Mouse (Mus musculus) lung, embryonic 14.5 days (tissue): ENCODE results near the gene Dnaaf3. TPM values are rescaled to one million over a fixed set of nuclear protein-coding genes. Genes with fewer than 3 reads are reported as not detected.

ENCODE experiments used
- ATAC-seq: fragments of 200-750 bp; cut with Nextera tagmentation; 2 replicates; pipeline ENCODE4 v1.8.0; 2017; ENCODE audit warnings: mild to moderate bottlenecking, moderate TSS enrichment, moderate library complexity; ENCODE audit not compliant: insufficient read depth
- DNase-seq: peaks from one replicate; pipeline ENCODE4 v3.0.0-alpha.2; 2015
- H3K27ac ChIP-seq: fragments of 300-500 bp; sonication (generic); 2 replicates; pipeline ENCODE4 v1.5.1; 2014; ENCODE audit warnings: low read depth, mild to moderate bottlenecking, moderate library complexity
- H3K27me3 ChIP-seq: fragments of 300-500 bp; sonication (generic); 2 replicates; pipeline ENCODE4 v1.6.1; 2014; ENCODE audit warnings: low read length, control low read depth; ENCODE audit not compliant: insufficient read depth
- H3K36me3 ChIP-seq: fragments of 300-500 bp; sonication (generic); 2 replicates; pipeline ENCODE4 v1.6.1; 2014; ENCODE audit warnings: control low read depth; ENCODE audit not compliant: insufficient read depth
- H3K4me1 ChIP-seq: fragments of 300-500 bp; sonication (generic); 2 replicates; pipeline ENCODE4 v1.6.1; 2014; ENCODE audit warnings: antibody characterized with exemption, control low read depth; ENCODE audit not compliant: insufficient read depth
- H3K4me2 ChIP-seq: fragments of 300-500 bp; sonication (generic); 2 replicates; pipeline ENCODE4 v1.6.1; 2014; ENCODE audit warnings: mild to moderate bottlenecking
- H3K4me3 ChIP-seq: fragments of 300-500 bp; sonication (generic); 2 replicates; pipeline ENCODE4 v1.5.1; 2014; ENCODE audit warnings: low read depth, low read length
- H3K9ac ChIP-seq: fragments of 300-500 bp; sonication (generic); 2 replicates; pipeline ENCODE4 v1.6.1; 2014
- H3K9me3 ChIP-seq: fragments of 300-500 bp; sonication (generic); 2 replicates; pipeline ENCODE4 v1.6.1; 2016; ENCODE audit warnings: low read depth, low read length, control low read depth
- CTCF ChIP-seq: IDR thresholded peaks from 2 replicates; pipeline ENCODE4 v1.5.1; 2016; ENCODE audit warnings: antibody characterized with exemption, low read depth
- WGBS: fragments of 180-500 bp; shearing (Covaris S2); extraction: QIAGEN DNeasy Blood & Tissue Kit; methylation state at CpG from one replicate; pipeline ENCODE4 v1.1.7; 2014; 5-methylcytosine and 5-hydroxymethylcytosine counted together
- polyA plus RNA-seq: library from polyadenylated mRNA; unstranded; fragments of >200 nt; fragmentation: Nextera tagmentation; extraction: Ambion mirVana; gene quantifications from 2 replicates; pipeline ENCODE4 v1.2.1, GENCODE M21; 2014

Dnaaf3 gene
- polyA plus RNA-seq, 1 experiment from 2014 or later: 1.2 TPM

DNA sequence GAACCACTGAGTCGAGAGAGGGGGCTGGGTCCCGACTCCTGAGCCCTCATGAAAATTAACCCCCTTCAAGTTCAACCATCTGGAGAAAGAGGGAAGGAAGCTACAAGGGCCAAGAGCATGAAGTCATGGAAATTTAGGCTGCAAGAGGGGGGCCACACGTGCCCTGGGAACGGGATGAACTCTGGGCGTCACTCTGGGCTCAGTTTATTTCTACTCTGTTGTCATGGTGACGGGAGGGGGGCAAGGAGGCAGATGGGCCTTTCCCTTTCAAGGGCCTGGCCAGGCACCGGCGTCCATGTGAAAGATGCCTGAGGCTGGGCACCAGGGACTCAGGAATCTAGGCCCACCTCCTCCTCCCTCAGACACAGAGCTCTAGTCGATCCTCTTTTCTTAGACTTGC, 34.0 kb downstream of the Dnaaf3 start:
- no peak overlapping the region for H3K27ac ChIP-seq
- 16% methylated on average over 9 of the region's 9 CpGs for WGBS
- no peaks in the 10 kb centered on the region for H3K9me3 ChIP-seq
- H3K4me2 ChIP-seq: peak overlapping the region; percentile 80
- peak; percentile 75 for DNase-seq
- TF ChIP-seq CTCF: no peak
- H3K4me3 ChIP-seq: 0 out of 2 replicates have a peak overlapping the region, but pooled peaks have one; percentile 1
- H3K27me3 ChIP-seq: no peaks in the 10 kb centered on the region
- no peak overlapping the region for H3K9ac ChIP-seq
- peaks cover 12% of the 10 kb centered on the region for H3K4me1 ChIP-seq
- H3K36me3 ChIP-seq: peaks cover 34% of the 10 kb centered on the region
- no peak for ATAC-seq

DNA sequence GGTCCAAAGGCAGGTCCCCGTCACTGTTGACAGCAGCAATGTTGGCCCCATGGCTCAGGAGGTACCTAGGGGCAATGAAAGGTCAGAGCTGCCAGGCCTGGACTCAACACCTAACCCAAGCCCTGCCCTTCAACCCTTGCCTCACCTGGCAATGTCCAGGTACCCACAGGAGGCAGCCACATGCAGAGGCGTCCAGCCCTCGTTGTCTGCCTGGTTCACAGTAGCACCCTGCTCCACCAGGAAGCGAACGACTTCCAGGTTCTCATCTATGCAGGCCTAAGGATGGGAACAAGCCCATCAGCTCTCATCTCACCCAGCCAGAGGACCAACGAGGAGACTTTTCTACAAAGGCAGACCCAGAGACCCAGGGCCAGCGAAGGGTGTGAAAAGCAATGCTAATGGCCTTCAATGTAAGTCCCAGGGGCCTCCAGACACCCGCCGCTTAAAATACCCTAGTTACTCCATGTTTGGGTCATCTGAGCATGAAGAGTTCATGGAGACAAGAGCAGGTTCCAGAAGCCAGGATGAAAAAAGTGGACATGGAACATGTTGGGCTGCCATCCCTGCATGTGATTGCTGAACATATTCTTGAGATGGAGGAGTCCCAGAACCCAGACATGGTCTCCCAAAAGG, 34.9 kb downstream of the Dnaaf3 start:
- H3K36me3 ChIP-seq: peaks cover 42% of the 10 kb centered on the region
- H3K27me3 ChIP-seq: no peaks in the 10 kb centered on the region
- H3K4me3 ChIP-seq: no peak overlapping the region
- TF ChIP-seq CTCF: no peak
- no peak for ATAC-seq
- DNase-seq: no peak
- no peaks in the 10 kb centered on the region for H3K9me3 ChIP-seq
- peaks cover 12% of the 10 kb centered on the region for H3K4me1 ChIP-seq
- H3K4me2 ChIP-seq: no peak overlapping the region
- no peak overlapping the region for H3K9ac ChIP-seq
- H3K27ac ChIP-seq: no peak overlapping the region
- 86% methylated on average over 9 of the region's 9 CpGs for WGBS

GRCm38 (mm10) chr7:4496468-4496867, 35.8 kb downstream of the Dnaaf3 start:
- Histone ChIP-seq H3K4me1 (peaks cover 12% of the 10 kb centered on the region), H3K36me3 (peaks cover 49% of the 10 kb centered on the region), H3K4me2 (no peak overlapping the region), H3K9me3 (no peaks in the 10 kb centered on the region), H3K4me3 (no peak overlapping the region), H3K9ac (no peak overlapping the region), H3K27ac (no peak overlapping the region), H3K27me3 (no peaks in the 10 kb centered on the region)
- ATAC-seq (no peak), DNase-seq (no peak)
- TF ChIP-seq CTCF: no peak
- WGBS: 91% methylated on average over 3 of the region's 3 CpGs

GRCm38 (mm10) chr7:4493991-4494390, 38.3 kb downstream of the Dnaaf3 start:
- no peaks in the 10 kb centered on the region for H3K27me3 ChIP-seq
- H3K9ac ChIP-seq: no peak overlapping the region
- no peak for ATAC-seq
- peaks cover 59% of the 10 kb centered on the region for H3K36me3 ChIP-seq
- DNase-seq: no peak
- no peak overlapping the region for H3K4me3 ChIP-seq
- no peak for TF ChIP-seq CTCF
- H3K4me2 ChIP-seq: no peak overlapping the region
- no peaks in the 10 kb centered on the region for H3K9me3 ChIP-seq
- peaks cover 5% of the 10 kb centered on the region; the same call in 1 of the 2 replicates for H3K4me1 ChIP-seq
- H3K27ac ChIP-seq: no peak overlapping the region
- 75% methylated on average over 1 of the region's 1 CpGs for WGBS

DNA sequence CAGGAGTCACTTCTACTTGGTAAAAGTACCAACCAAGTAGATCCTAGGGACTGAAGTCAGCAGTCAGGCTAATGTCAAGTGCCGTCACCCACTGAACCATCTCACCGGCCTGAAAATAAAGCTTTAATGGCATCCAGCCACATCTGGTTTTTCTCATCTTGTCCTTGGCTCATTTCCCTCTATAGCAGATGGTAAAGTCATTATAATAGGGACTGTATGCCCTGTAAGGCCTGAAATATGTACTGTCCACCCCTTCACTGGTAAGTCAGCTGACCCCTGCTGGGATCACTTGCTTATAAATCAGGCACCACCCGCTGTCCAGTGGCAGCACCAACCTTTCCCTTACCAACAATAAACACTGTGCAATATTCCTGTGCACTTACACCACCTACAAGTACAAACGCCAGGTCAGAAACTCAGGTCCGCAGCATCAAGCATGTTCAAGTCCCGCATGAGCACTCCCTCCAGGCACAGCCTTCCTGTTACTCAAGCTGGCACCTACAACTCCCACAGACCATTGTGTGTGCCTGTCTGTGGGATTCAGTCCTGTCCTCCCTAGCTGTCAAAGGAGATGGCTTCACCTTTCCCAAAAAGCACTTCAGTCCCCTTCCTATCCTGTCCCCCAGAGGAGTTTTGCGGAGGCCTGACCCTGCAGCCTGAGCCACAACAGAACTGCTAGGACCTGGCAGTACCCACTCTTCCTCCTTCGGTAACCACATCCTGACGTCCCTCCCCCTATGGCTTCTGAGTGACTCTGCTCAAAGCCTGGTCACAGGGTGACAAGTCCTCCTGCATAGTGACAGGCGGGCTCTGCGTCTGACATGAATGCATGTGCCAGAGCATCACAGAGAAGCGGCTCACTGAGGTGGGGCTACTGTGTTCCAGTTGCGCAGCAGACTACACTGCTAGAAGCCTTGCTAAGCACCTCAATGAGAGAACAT, 39.7 kb downstream of the Dnaaf3 start:
- Histone ChIP-seq H3K27ac (no peak overlapping the region), H3K4me3 (no peak overlapping the region), H3K9me3 (no peaks in the 10 kb centered on the region), H3K36me3 (peaks cover 71% of the 10 kb centered on the region), H3K9ac (no peak overlapping the region; the same call in 1 of the 2 replicates), H3K4me2 (no peak overlapping the region), H3K4me1 (no peaks in the 10 kb centered on the region), H3K27me3 (no peaks in the 10 kb centered on the region)
- DNase-seq (peak; percentile 37), ATAC-seq (no peak; the same call in 1 of the 2 replicates)
- WGBS: 82% methylated on average over 13 of the region's 13 CpGs
- TF ChIP-seq CTCF: no peak

- 75% methylated on average over 6 of the region's 6 CpGs for WGBS
- Histone ChIP-seq H3K4me2 (no peak overlapping the region), H3K27me3 (no peaks in the 10 kb centered on the region), H3K36me3 (peaks cover 70% of the 10 kb centered on the region), H3K9me3 (no peaks in the 10 kb centered on the region), H3K4me3 (no peak overlapping the region), H3K9ac (no peak overlapping the region), H3K27ac (no peak overlapping the region), H3K4me1 (no peaks in the 10 kb centered on the region)
- DNase-seq: no peak
- TF ChIP-seq CTCF: no peak
- no peak for ATAC-seq
Measured at GRCm38 (mm10) chr7:4491308-4491707, 40.9 kb downstream of the Dnaaf3 start.

GRCm38 (mm10) chr7:4482281-4482680, 50.0 kb downstream of the Dnaaf3 start:
- no peaks in the 10 kb centered on the region for H3K27me3 ChIP-seq
- H3K4me1 ChIP-seq: peaks cover 6% of the 10 kb centered on the region
- H3K9ac ChIP-seq: no peak overlapping the region
- peaks cover 64% of the 10 kb centered on the region for H3K36me3 ChIP-seq
- no peak for TF ChIP-seq CTCF
- ATAC-seq (no peak), DNase-seq (no peak)
- H3K4me3 ChIP-seq: no peak overlapping the region
- H3K4me2 ChIP-seq: no peak overlapping the region
- no peaks in the 10 kb centered on the region for H3K9me3 ChIP-seq
- 82% methylated on average over 12 of the region's 12 CpGs for WGBS
- H3K27ac ChIP-seq: no peak overlapping the region
